In the genomic region with DNA sequence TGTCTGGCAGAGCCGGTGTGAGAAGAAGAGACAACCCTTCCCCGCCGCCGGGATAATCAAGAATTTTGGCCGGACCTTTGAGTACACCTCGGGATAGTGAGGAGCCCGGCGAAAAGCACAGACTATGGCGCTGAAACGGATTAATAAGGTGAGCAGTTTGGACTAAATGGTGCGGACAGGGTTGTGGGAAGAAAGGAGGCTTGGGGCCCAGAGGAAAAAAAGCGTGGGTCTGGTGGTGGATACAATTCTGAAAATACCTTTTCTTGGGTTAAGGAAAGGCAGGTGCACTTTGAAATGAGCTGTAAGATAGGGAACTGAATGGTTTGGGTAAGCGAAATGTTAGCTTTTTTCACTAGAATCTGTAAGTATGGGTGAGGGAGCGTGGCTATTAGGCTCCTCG, we compare ENCODE assay signal across 8 mouse cellular contexts. TPM values are rescaled to one million over a fixed set of nuclear protein-coding genes. Genes with fewer than 3 reads are reported as not detected.
DNase-seq lines count a peak whose midpoint lies in the region; ATAC-seq and TF ChIP-seq lines count a peak whose summit lies in the region.

No protein-coding gene starts in this region.

- TF ChIP-seq CTCF in E14TG2a.4 (conservative IDR thresholded peaks at IDR 0.05; ENCODE audit: low read length) = no peak

- no peaks in the 10 kb centered on the region for H3K27me3 ChIP-seq in heart, embryonic 13.5 days (replicated peaks)
- H3K27me3 ChIP-seq in E14TG2a.4 (ENCODE audit: insufficient read depth, low read length) = no peaks in the 10 kb centered on the region
- H3K27me3 ChIP-seq in forebrain, embryonic 14.5 days (replicated peaks; ENCODE audit: control insufficient read depth, insufficient read depth, low read length) = no peaks in the 10 kb centered on the region
- H3K27me3 ChIP-seq in liver, embryonic 16.5 days (ENCODE audit: control insufficient read depth, insufficient read depth, low read depth, low read length) = no peaks in the 10 kb centered on the region

- H3K36me3 ChIP-seq in heart, embryonic 13.5 days = peaks cover 27% of the 10 kb centered on the region
- peaks cover 57% of the 10 kb centered on the region for H3K36me3 ChIP-seq in E14TG2a.4 (ENCODE audit: insufficient read depth, low read length)
- 0 out of 2 replicates have a peak, but pooled peaks cover 4% of the 10 kb centered on the region for H3K36me3 ChIP-seq in forebrain, embryonic 14.5 days (ENCODE audit: control insufficient read depth, insufficient read depth, low read length)
- no peaks in the 10 kb centered on the region; the same call in 1 of the 2 replicates for H3K36me3 ChIP-seq in liver, embryonic 16.5 days (ENCODE audit: control insufficient read depth, insufficient read depth)

- H3K4me2 ChIP-seq in heart, embryonic 13.5 days = peak overlapping the region; percentile 92
- H3K4me2 ChIP-seq in forebrain, embryonic 14.5 days (ENCODE audit: low read length) = peak overlapping the region; percentile 96
- peak overlapping the region; percentile 58 for H3K4me2 ChIP-seq in liver, embryonic 16.5 days (ENCODE audit: low read depth, low read length)

- WGBS in heart, embryonic 13.5 days = 4% methylated on average over 15 of the region's 15 CpGs
- 3% methylated on average over 15 of the region's 15 CpGs for WGBS in forebrain, embryonic 14.5 days
- 1% methylated on average over 15 of the region's 15 CpGs for WGBS in liver, embryonic 16.5 days (ENCODE audit: insufficient replicate concordance)

- H3K9ac ChIP-seq in heart, embryonic 13.5 days = peak overlapping the region; percentile 98
- H3K9ac ChIP-seq in forebrain, embryonic 14.5 days (ENCODE audit: low read length) = peak overlapping the region; percentile 97
- peak overlapping the region; percentile 99 for H3K9ac ChIP-seq in liver, embryonic 16.5 days (ENCODE audit: low read depth, low read length)

- ATAC-seq in heart, embryonic 13.5 days (ENCODE audit: extremely low read depth, insufficient number of reproducible peaks, low FRiP score, low TSS enrichment) = no peak
- no peak for ATAC-seq in forebrain, embryonic 14.5 days
- no peak for ATAC-seq in liver, embryonic 16.5 days (ENCODE audit: low read depth)

- DNase-seq in heart, adult 11 months = no peak
- no peak for DNase-seq in forebrain, embryonic 14.5 days (ENCODE audit: low spot score)
- DNase-seq in urinary bladder, postnatal 4 days (ENCODE audit: low spot score in 2 of 2) = no peak
- no peak for DNase-seq in urinary bladder, postnatal 10 days (ENCODE audit: low spot score)
- no peak for DNase-seq in adrenal gland, postnatal 4 days (ENCODE audit: low spot score in 2 of 2)

- H3K4me1 ChIP-seq in heart, embryonic 13.5 days = peaks cover 38% of the 10 kb centered on the region
- peaks cover 55% of the 10 kb centered on the region for H3K4me1 ChIP-seq in E14TG2a.4 (replicated peaks; ENCODE audit: low read depth, low read length)
- H3K4me1 ChIP-seq in forebrain, embryonic 14.5 days (ENCODE audit: control insufficient read depth, insufficient read depth, low read length) = peaks cover 10% of the 10 kb centered on the region
- peaks cover 14% of the 10 kb centered on the region for H3K4me1 ChIP-seq in liver, embryonic 16.5 days (ENCODE audit: control insufficient read depth, low read depth, low read length)

- H3K27ac ChIP-seq in heart, embryonic 13.5 days (replicated peaks) = peak overlapping the region; percentile 100
- peak overlapping the region; percentile 100 for H3K27ac ChIP-seq in forebrain, embryonic 14.5 days (ENCODE audit: low read depth, low read length)
- peak overlapping the region; percentile 100 for H3K27ac ChIP-seq in liver, embryonic 16.5 days (ENCODE audit: low read length)

- peak overlapping the region; percentile 97 for H3K4me3 ChIP-seq in heart, embryonic 13.5 days
- H3K4me3 ChIP-seq in E14TG2a.4 (replicated peaks; ENCODE audit: low read length) = peak overlapping the region; percentile 94
- H3K4me3 ChIP-seq in forebrain, embryonic 14.5 days (ENCODE audit: low read depth, low read length) = peak overlapping the region; percentile 79
- H3K4me3 ChIP-seq in liver, embryonic 16.5 days (ENCODE audit: low read depth, low read length) = peak overlapping the region; percentile 95

- H3K9me3 ChIP-seq in heart, embryonic 13.5 days = no peaks in the 10 kb centered on the region
- no peaks in the 10 kb centered on the region for H3K9me3 ChIP-seq in E14TG2a.4 (ENCODE audit: low read length)
- H3K9me3 ChIP-seq in forebrain, embryonic 14.5 days (replicated peaks; ENCODE audit: control insufficient read depth, low read length) = no peaks in the 10 kb centered on the region
- no peaks in the 10 kb centered on the region for H3K9me3 ChIP-seq in liver, embryonic 16.5 days (replicated peaks; ENCODE audit: control insufficient read depth, low read length)

RNA-seq across cellular contexts. Expression of a gene that starts 1.7 kb away (rescaled TPM):
- polyA plus RNA-seq in heart, embryonic 13.5 days (2015; fragmentation: Nextera tagmentation; extraction: Ambion mirVana) = 398 and 436 TPM in 2 replicates
- polyA plus RNA-seq in forebrain, embryonic 14.5 days (2014; fragmentation: Nextera tagmentation; extraction: Ambion mirVana) = 473 and 475 TPM in 2 replicates
- polyA plus RNA-seq in liver, embryonic 16.5 days (2015; fragmentation: Nextera tagmentation; extraction: Ambion mirVana) = 233 and 242 TPM in 2 replicates
- total RNA-seq in adrenal gland, postnatal 4 days (2021) = 100 to 1,000 TPM; 363 to 371 TPM

RNA-seq across cellular contexts. Expression of a gene that starts 15.9 kb away (rescaled TPM):
- 45.3 and 52.7 TPM in 2 replicates for polyA plus RNA-seq in heart, embryonic 13.5 days (2015; fragmentation: Nextera tagmentation; extraction: Ambion mirVana)
- polyA plus RNA-seq in forebrain, embryonic 14.5 days (2014; fragmentation: Nextera tagmentation; extraction: Ambion mirVana) = 42.5 and 49.5 TPM in 2 replicates
- 25.6 and 29.2 TPM in 2 replicates for polyA plus RNA-seq in liver, embryonic 16.5 days (2015; fragmentation: Nextera tagmentation; extraction: Ambion mirVana)
- 10 to 100 TPM; 31.7 to 34.1 TPM for total RNA-seq in adrenal gland, postnatal 4 days (2021)

RNA-seq across cellular contexts. Expression of a gene that starts 45.8 kb away (rescaled TPM):
- polyA plus RNA-seq in heart, embryonic 13.5 days (2015; fragmentation: Nextera tagmentation; extraction: Ambion mirVana) = 31.5 and 37.4 TPM in 2 replicates
- polyA plus RNA-seq in forebrain, embryonic 14.5 days (2014; fragmentation: Nextera tagmentation; extraction: Ambion mirVana) = 4.1 and 4.4 TPM in 2 replicates
- polyA plus RNA-seq in liver, embryonic 16.5 days (2015; fragmentation: Nextera tagmentation; extraction: Ambion mirVana) = 6.6 and 7.2 TPM in 2 replicates
- 10 to 100 TPM; 26.0 to 30.2 TPM for total RNA-seq in adrenal gland, postnatal 4 days (2021)
